13 mouse cellular contexts compared by ENCODE assay signal in the genomic region with DNA sequence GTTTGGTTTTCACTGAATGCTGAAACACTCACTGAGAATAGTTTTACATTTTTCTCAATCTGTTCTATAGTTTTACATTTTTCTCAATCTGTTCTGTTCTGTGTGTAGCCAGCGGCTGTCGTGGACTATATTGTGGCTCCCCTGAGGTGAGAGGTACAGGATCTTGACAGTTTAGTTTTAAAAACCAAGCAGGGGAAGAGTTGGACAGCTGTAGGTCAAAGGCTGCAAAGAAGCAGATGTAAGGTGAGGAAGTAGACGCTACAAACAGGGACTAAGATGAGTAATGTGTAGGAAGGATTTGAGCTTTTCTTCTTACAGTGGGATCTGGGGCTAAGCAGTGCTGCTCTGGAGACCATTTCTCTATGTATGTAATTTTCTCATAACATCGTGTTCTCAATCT.
"Had no signal": no experiment of that assay in that cellular context is flagged by ENCODE, and none has a peak within 500 bp of the region (broad histone marks: within the 10 kb centered on the region; RNA-seq: fewer than 3 reads in every experiment).

No protein-coding gene starts in this region.

- H3K4me3 ChIP-seq: left cerebral cortex, adult 2 months; midbrain, embryonic 10.5 days; myocyte; neural tube, embryonic 15.5 days had no signal

- H3K9me3 ChIP-seq: midbrain, embryonic 10.5 days; neural tube, embryonic 15.5 days had no signal

- H3K36me3 ChIP-seq: midbrain, embryonic 10.5 days; neural tube, embryonic 15.5 days had no signal

- DNase-seq: kidney, adult 11 months; kidney, adult 9 months; kidney, postnatal 36 days; lung, adult 18-20 months; lung, postnatal 10 days; lung, postnatal 4 days; right cerebral cortex, adult 18-20 months; right cerebral cortex, postnatal 25 days had no signal

- H3K4me2 ChIP-seq: neural tube, embryonic 15.5 days had no signal

- H3K27me3 ChIP-seq: neural tube, embryonic 15.5 days had no signal

- H3K9ac ChIP-seq: liver, embryonic 14.5 days; neural tube, embryonic 15.5 days had no signal

- H3K27ac ChIP-seq: left cerebral cortex, adult 2 months; liver, embryonic 14.5 days; neural tube, embryonic 15.5 days had no signal
